In the genomic region with DNA sequence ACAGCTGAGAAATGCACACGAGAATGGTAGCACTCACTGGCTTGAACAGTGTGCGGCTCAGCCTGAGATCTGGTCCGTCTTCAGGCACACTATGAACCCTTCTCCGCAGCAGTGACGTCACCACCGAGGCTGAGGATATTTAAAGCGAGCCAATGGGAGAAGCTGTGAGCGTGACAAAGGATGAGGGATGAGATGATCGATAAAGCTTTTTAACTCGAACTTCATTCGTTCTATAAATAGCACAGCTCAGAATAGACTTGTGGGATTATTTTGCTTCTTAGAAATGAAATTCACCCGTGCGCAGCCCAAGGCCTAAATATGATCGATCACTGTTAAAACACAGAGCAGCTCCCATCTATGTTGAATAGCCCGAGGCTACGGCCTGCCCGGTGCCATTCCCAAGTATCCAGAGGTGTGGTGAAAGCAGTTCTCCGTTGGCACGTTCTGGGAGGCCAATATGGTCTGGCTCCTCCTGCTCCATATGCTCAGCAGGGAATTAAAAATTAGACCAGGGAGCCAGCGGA, we compare ENCODE assay signal across 10 mouse cellular contexts. TPM values are rescaled to one million over a fixed set of nuclear protein-coding genes. Genes with fewer than 3 reads are reported as not detected.
A peak's percentile ranks its signal among the peaks of the same experiment; 100 is the strongest.
DNase-seq lines count a peak whose midpoint lies in the region; ATAC-seq lines count a peak whose summit lies in the region.
"Had no signal": no experiment of that assay in that cellular context is flagged by ENCODE, and none has a peak within 500 bp of the region (broad histone marks: within the 10 kb centered on the region; RNA-seq: fewer than 3 reads in every experiment).

No protein-coding gene starts in this region.

- no peaks in the 10 kb centered on the region for H3K4me1 ChIP-seq in midbrain, embryonic 13.5 days (replicated peaks)
- no peaks in the 10 kb centered on the region for H3K4me1 ChIP-seq in midbrain, embryonic 11.5 days (ENCODE audit: control insufficient read depth, insufficient read depth, low read length)
- peaks cover 5% of the 10 kb centered on the region; the same call in 1 of the 2 replicates for H3K4me1 ChIP-seq in intestine, embryonic 16.5 days (ENCODE audit: control insufficient read depth, insufficient read depth, low read length)
- H3K4me1 ChIP-seq: limb, embryonic 15.5 days had no signal

- no peak overlapping the region for H3K9ac ChIP-seq in midbrain, embryonic 13.5 days (replicated peaks)
- H3K9ac ChIP-seq in midbrain, embryonic 11.5 days (ENCODE audit: low read length) = no peak overlapping the region
- no peak overlapping the region for H3K9ac ChIP-seq in intestine, embryonic 16.5 days (ENCODE audit: low read depth, low read length)
- H3K9ac ChIP-seq: limb, embryonic 15.5 days had no signal

- no peak overlapping the region for H3K4me2 ChIP-seq in midbrain, embryonic 13.5 days (replicated peaks)
- no peak overlapping the region for H3K4me2 ChIP-seq in midbrain, embryonic 11.5 days
- no peak overlapping the region for H3K4me2 ChIP-seq in intestine, embryonic 16.5 days (ENCODE audit: low read depth, low read length)
- H3K4me2 ChIP-seq: limb, embryonic 15.5 days had no signal

- WGBS in midbrain, embryonic 13.5 days = 78% methylated on average over 20 of the region's 20 CpGs
- WGBS in midbrain, embryonic 11.5 days = 83% methylated on average over 20 of the region's 20 CpGs
- WGBS in intestine, embryonic 16.5 days = 79% methylated on average over 20 of the region's 20 CpGs

- H3K9me3 ChIP-seq in midbrain, embryonic 13.5 days = no peaks in the 10 kb centered on the region
- no peaks in the 10 kb centered on the region for H3K9me3 ChIP-seq in midbrain, embryonic 11.5 days (ENCODE audit: control insufficient read depth, low read length)
- H3K9me3 ChIP-seq in intestine, embryonic 16.5 days (ENCODE audit: control insufficient read depth, low read length) = no peaks in the 10 kb centered on the region
- H3K9me3 ChIP-seq: limb, embryonic 15.5 days had no signal

- H3K36me3 ChIP-seq in midbrain, embryonic 13.5 days = no peaks in the 10 kb centered on the region
- no peaks in the 10 kb centered on the region for H3K36me3 ChIP-seq in midbrain, embryonic 11.5 days (ENCODE audit: control insufficient read depth, insufficient read depth, low read length)
- H3K36me3 ChIP-seq in intestine, embryonic 16.5 days (ENCODE audit: control insufficient read depth, insufficient read depth, low read length) = no peaks in the 10 kb centered on the region
- H3K36me3 ChIP-seq: limb, embryonic 15.5 days had no signal

- no peak for DNase-seq in cerebellum, postnatal 4 days (ENCODE audit: low spot score in 2 of 2)
- DNase-seq in midbrain, embryonic 11.5 days (ENCODE audit: low spot score, missing footprints) = no peak
- peak; percentile 49 to 51 for DNase-seq in layer of hippocampus, postnatal 25 days (ENCODE audit: extremely low spot score in 1 of 2, low spot score in 1 of 2)
- peak; percentile 68 to 79 for DNase-seq in right cerebral cortex, postnatal 36 days (ENCODE audit: low spot score in 2 of 2)
- DNase-seq in spleen, postnatal 36 days (ENCODE audit: low spot score in 2 of 2) = no peak

- no peak overlapping the region for H3K4me3 ChIP-seq in midbrain, embryonic 13.5 days (replicated peaks)
- H3K4me3 ChIP-seq in midbrain, embryonic 11.5 days (ENCODE audit: low read depth, low read length) = no peak overlapping the region
- H3K4me3 ChIP-seq in intestine, embryonic 16.5 days (ENCODE audit: low read length) = no peak overlapping the region
- H3K4me3 ChIP-seq: limb, embryonic 15.5 days had no signal

- no peak overlapping the region for H3K27ac ChIP-seq in midbrain, embryonic 13.5 days
- H3K27ac ChIP-seq in midbrain, embryonic 11.5 days (ENCODE audit: low read depth, low read length) = no peak overlapping the region
- no peak overlapping the region for H3K27ac ChIP-seq in intestine, embryonic 16.5 days (ENCODE audit: low read length)
- H3K27ac ChIP-seq: limb, embryonic 15.5 days had no signal

- ATAC-seq in cerebellum, adult (ENCODE audit: insufficient number of reproducible peaks, low FRiP score, low TSS enrichment) = 0 out of 2 replicates have a peak, but pooled peaks have one; percentile 47
- peak; percentile 65; the same call in 1 of the 2 replicates for ATAC-seq in midbrain, embryonic 13.5 days
- ATAC-seq in midbrain, embryonic 11.5 days (ENCODE audit: low FRiP score) = no peak
- no peak for ATAC-seq in intestine, embryonic 16.5 days

- no peaks in the 10 kb centered on the region for H3K27me3 ChIP-seq in midbrain, embryonic 13.5 days
- H3K27me3 ChIP-seq in midbrain, embryonic 11.5 days (ENCODE audit: control insufficient read depth, insufficient read depth, low read length) = no peaks in the 10 kb centered on the region
- no peaks in the 10 kb centered on the region for H3K27me3 ChIP-seq in intestine, embryonic 16.5 days (replicated peaks; ENCODE audit: control insufficient read depth, insufficient read depth, low read length)
- H3K27me3 ChIP-seq: limb, embryonic 15.5 days had no signal

RNA-seq across cellular contexts. Expression of a gene that starts 9.4 kb away (rescaled TPM):
- polyA plus RNA-seq in midbrain, embryonic 13.5 days (2015; fragmentation: Nextera tagmentation; extraction: Ambion mirVana) = 4.6 and 4.9 TPM in 2 replicates
- polyA plus RNA-seq in midbrain, embryonic 11.5 days (2014; fragmentation: Nextera tagmentation; extraction: Ambion mirVana) = 2.8 and 3.0 TPM in 2 replicates
- total RNA-seq in layer of hippocampus, postnatal 25 days (2021) = 10 to 100 TPM; 54.3 to 61.2 TPM
- 45.7 and 60.3 TPM in 2 replicates for polyA plus RNA-seq in intestine, embryonic 16.5 days (2015; fragmentation: Nextera tagmentation; extraction: Ambion mirVana)

RNA-seq across cellular contexts. Expression of a gene that starts 41.5 kb away (rescaled TPM):
- polyA plus RNA-seq in midbrain, embryonic 13.5 days (2015; fragmentation: Nextera tagmentation; extraction: Ambion mirVana) = not detected in 2 replicates
- not detected in 2 replicates for polyA plus RNA-seq in midbrain, embryonic 11.5 days (2014; fragmentation: Nextera tagmentation; extraction: Ambion mirVana)
- not detected for total RNA-seq in layer of hippocampus, postnatal 25 days (2021)
- polyA plus RNA-seq in intestine, embryonic 16.5 days (2015; fragmentation: Nextera tagmentation; extraction: Ambion mirVana) = 0.13 TPM in 1 of 2 replicates, not detected in the other
- total RNA-seq: megakaryocyte-erythroid progenitor cell, adult 5-6 weeks had no signal
- polyA plus RNA-seq: limb, embryonic 15.5 days had no signal

Comparison
In these comparisons a context has a peak if more than half of its experiments do, and no peak if none do; other contexts are left out.
1. ATAC-seq: peak in cerebellum, adult (single experiment) and midbrain, embryonic 13.5 days (single experiment); none in midbrain, embryonic 11.5 days (single experiment) and intestine, embryonic 16.5 days (single experiment).
2. DNase-seq: peak in layer of hippocampus, postnatal 25 days (2 of 2) and right cerebral cortex, postnatal 36 days (2 of 2); none in cerebellum, postnatal 4 days (0 of 2), midbrain, embryonic 11.5 days (single experiment) and spleen, postnatal 36 days (0 of 2).